Mouse (Mus musculus) kidney, adult 10 weeks (tissue): ENCODE results near the gene Trak1. TPM values are rescaled to one million over a fixed set of nuclear protein-coding genes. Genes with fewer than 3 reads are reported as not detected.

ENCODE experiments used
- polyA plus RNA-seq: library from polyadenylated mRNA; stranded (reverse); fragments of 350-450 nt; fragmentation: Illumina TruSeq; extraction: RNeasy Lipid Tissue Mini Kit (QIAGEN cat#74804); gene quantifications from one replicate; pipeline ENCODE4 v1.2.3, GENCODE M21; 2014; ENCODE audit warnings: low read depth, low replicate concordance

Trak1 gene
- polyA plus RNA-seq = 14.9 TPM

DNA sequence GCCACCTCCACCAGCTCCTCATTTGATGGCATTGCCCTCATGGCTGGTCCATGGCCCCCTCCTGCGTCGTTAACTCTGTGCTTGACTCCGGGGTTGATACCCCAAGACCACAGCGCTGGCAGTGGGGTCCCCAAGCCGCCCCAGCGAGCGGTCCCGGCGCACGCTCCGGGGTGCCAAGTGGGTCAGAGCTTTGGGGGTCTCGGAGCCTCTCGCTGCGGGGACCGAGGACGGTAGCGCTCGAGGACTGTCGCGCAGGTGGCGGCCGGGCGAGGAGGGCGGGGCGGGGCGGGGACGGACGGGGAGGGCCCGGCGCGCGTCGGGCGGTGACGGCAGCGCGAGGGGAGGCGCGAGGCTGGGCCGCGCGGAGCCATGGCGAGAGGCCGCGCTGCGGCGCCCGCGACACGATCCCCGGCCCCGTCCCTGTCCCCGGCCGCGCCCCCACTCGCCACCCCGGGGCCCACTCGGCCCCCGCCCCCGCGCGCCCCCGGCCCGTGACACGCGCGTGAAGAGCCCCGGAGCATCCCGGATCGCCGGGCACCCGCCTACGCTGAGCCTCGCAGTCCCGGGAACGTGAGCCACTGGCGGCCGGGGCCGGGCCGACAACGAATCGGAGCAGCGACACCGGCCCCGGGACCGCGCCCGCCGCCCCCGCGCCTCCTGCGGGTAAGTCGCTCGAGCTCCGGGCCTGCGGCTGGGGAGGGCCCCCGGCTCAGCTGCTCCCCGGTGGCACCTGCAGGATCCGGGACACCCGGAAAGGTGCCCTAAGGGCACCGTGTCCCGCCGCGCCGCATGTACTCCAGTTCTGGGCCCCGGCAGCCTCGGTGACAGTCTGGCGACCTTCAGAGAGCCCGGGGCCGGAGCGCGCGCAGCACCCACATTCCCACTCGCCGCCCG, at the start of gene Trak1:
Gene Trak1 (plus strand): TSS at position 332 of the 894 bp plus-strand sequence.

DNA sequence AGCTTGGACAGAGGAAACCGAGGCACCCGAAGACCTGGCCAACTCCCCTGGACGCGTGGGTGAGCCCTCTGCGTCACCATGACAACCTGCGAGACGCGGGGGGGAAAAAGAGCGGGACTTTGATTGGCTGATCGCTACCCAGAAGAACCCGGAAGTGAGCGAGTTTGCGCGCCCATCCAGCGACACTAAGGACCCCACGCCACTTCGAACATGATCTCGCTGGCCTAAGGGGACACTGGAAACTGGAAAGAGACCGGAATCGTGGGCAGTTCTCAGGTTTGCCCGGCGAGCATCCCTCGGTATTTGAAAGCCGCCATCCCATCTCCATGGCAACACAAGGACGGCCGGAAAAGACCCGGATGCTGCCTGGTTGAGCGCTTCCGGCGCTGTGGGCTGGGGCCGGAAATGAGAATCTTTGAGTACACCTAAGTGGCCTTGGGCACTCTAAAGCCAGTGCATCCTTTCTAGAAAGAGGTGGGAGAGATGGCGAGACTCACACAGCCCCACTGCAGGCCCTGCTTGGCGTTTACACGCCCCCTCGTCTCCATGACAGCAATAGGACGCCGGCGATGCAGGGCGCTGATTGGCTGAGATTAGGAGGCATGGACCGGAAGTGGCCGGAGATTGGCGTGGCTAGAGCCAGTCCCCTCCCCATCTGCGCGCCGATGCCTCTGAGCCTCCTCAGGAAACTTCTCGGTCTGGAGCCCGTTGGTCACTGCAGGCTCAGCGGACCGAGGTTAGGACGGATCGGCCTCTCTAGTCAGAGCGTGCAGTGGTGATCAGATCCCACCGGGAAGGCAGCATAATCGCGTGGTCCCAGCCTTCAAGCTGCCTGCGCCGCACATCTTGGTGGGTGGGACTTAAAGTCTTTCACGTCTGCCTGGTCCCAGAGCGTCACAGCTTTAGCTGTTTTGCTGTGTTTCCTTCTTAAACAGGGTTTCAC, 19.9 kb upstream of the Trak1 start, which contains the start of gene Ulk4:
Gene Ulk4 (minus strand): TSS at position 80 of the 943 bp plus-strand sequence.

DNA sequence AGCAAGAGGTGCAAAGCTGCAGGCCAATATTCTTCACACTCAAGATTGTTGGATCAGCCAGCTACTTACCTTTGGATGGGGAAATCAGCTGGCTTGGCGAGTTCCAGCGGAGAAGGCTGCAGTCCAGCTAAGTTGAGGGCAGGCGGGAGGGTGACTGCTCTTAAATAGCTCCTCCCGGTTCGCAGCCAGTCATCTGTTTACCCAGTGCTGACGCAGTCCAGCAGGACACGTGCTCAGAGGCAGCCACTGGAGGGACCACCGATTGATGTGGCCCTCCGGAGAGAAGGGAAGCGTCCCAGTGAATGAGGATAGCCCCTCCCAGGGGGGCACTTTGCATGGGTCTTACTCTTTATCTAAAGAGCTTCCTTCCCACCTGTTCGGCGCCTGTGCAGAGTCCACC, 198.2 kb downstream of the Trak1 start, which contains the start of gene Cck:
Gene Cck (minus strand): TSS at position 166 of the 400 bp plus-strand sequence.

Other genes starting within 250 kb of the Trak1 start
- 0.12 TPM for gene Ulk4, start 20.3 kb upstream of the Trak1 start, polyA plus RNA-seq
- gene Cck, start 198.2 kb downstream of the Trak1 start, polyA plus RNA-seq = 10.9 TPM